Mouse (Mus musculus) gastrocnemius, postnatal 14 days (tissue): Measurements from ENCODE around the gene Macrod2. TPM values are rescaled to one million over a fixed set of nuclear protein-coding genes. Genes with fewer than 3 reads are reported as not detected.
A peak's percentile ranks its signal among the peaks of the same experiment; 100 is the strongest.

ENCODE experiments used
- DNase-seq: peaks from one replicate; pipeline ENCODE4 v3.0.0; 2021; ENCODE audit warnings: mixed read lengths
- intact Hi-C: fragments of 180-260 bp; cut with DNase I; formaldehyde crosslinking; loops from one replicate; pipeline ENCODE4 v1.15.1; 2025; ENCODE audit warnings: low total_unique reads
- total RNA-seq, 2 experiments: library from RNA; stranded (reverse); gene quantifications; 2 replicates each; pipeline ENCODE4 v1.2.3; 2021

Gene Macrod2
- total RNA-seq, 2 experiments from 2014 or later = 12.2 to 15.3 TPM

GRCm38 (mm10) chr2:141323956-141324460 lies 928.9 kb downstream of the Macrod2 start:
- intact Hi-C loops = no loop called here
- DNase-seq = no peak

GRCm38 (mm10) chr2:141327296-141327695 lies 932.2 kb downstream of the Macrod2 start:
- DNase-seq = no peak
- intact Hi-C loops = no loop called here

DNA sequence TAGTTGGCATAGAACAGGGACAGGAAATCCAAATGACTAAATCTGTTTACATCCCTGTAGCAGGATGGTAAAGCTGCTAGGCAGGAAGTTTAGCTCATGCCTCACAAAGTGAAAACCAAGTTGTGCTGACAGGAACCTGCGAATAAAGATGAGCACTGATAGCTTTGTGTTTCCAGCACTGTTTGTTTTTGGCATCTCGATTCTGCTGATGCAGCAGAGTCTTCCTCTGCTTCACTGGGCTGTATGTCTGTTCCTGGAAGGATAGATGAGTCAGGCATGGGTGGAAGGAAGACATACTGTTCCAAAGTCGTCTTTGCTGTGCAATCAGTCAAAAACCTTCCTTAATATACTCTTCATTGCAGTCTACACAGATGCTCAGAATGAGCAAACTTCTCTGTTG lies 942.6 kb downstream of the Macrod2 start:
- intact Hi-C loops = no loop called here
- no peak for DNase-seq

- DNase-seq = no peak
- intact Hi-C loops = no loop called here
Observed at GRCm38 (mm10) chr2:141343988-141344535, 949.0 kb downstream of the Macrod2 start.

DNA sequence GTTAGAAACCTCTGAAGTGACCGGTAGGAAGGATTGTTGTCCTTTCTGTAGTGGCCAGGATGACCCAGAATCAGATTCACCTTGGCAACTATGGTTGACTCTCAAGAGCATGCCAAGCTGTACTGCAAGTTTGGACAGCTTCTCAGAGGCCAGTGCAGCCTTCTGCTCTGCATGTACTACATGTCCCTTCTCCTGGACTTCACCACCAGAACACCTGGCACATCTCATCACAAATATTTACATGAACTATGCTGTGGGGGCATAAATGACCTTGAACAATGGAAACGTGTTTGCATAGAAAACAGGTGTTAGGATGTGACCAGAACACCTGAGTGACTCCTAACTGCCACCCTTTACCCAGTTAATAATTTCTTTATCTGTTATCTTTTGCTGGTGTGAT lies 957.5 kb downstream of the Macrod2 start:
- intact Hi-C loops = no loop called here
- no peak for DNase-seq

- no peak for DNase-seq
- intact Hi-C loops = no loop called here
Observed at GRCm38 (mm10) chr2:141388632-141389031, 993.5 kb downstream of the Macrod2 start.

DNA sequence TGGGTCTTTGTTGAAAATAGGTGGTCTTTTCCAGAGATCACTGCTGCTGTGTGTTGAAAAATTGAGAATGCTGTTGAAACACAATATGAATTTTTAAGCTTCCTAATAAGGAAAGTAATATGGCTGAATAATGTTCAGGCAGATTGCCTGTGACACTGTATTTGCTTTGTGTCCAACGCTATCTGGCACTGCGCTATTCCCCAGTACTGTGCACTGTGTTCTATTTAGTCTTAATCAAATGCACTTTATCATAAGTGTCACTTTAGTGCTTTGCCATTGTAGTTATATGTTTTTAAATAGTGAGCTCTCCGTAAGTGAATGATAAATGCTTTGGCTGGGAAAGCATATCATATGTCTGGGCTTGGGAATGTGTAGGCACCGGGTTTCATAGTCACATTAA lies 996.1 kb downstream of the Macrod2 start:
- intact Hi-C loops = no loop called here
- DNase-seq = no peak

DNA sequence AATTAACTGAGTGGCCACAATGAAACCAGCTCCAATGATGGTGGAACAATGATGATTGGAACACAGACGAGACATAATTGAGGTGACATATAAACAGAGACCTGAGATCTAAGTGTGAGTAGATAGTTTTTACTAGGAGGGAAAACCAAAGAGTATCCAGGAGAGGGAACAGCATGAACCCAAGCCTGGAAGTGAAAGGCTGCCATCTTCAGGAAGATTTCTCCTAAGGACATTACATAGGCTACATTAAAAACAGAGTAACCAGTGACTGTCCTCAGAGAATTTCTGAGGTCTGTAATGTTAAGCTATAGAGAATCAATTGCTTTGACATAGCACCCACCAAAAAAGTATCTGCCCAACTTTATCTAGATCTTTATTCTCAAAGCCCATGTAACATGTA lies 999.7 kb downstream of the Macrod2 start:
- no peak for DNase-seq
- intact Hi-C loops = no loop called here

DNA sequence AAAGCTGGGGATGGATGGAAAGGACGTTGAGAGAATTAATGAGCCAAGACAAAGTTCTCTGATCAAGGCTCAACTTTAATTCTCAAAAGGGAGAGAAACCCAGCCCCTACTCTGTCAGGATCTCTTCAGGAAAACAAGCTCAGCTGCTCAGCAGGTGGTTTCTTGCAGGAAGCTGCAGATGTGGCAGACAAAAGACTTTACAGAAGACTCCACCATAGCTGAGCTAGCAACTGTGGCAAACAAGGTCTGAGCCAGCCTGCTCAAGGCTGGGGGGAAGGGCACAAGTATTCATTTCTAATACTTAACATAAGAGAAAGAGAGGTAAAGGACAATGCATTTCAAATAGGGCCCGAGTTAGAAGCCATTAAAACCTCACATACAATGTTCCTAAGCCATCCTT lies 1013.7 kb downstream of the Macrod2 start:
- intact Hi-C loops = no loop called here
- DNase-seq = no peak

GRCm38 (mm10) chr2:141416436-141416835 lies 1021.3 kb downstream of the Macrod2 start:
- DNase-seq = no peak
- intact Hi-C loops = no loop called here

GRCm38 (mm10) chr2:141416855-141417544 lies 1021.9 kb downstream of the Macrod2 start:
- DNase-seq = no peak
- intact Hi-C loops = no loop called here

DNA sequence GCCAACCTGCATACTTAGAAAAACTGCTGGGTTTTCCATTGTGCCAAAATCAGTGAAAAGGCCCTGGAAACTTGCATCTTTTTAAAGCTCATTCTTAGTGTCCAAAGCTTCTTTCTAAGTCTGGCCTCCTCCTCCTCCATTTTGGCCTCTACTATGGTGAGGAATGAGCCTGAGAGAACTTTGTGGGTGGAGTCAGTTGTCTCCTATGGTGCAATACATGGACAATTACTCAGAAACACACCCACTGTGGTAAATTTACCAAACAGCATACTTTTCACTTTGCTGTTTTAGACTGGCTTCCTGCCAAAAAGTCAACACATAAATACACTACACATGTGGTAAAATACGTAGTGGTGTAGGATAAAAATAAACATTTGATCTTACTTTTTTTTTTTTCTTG lies 1024.7 kb downstream of the Macrod2 start:
- DNase-seq = no peak
- intact Hi-C loops = no loop called here

- DNase-seq = no peak
- intact Hi-C loops = no loop called here
Observed at GRCm38 (mm10) chr2:141434084-141434483, 1039.0 kb downstream of the Macrod2 start.

DNA sequence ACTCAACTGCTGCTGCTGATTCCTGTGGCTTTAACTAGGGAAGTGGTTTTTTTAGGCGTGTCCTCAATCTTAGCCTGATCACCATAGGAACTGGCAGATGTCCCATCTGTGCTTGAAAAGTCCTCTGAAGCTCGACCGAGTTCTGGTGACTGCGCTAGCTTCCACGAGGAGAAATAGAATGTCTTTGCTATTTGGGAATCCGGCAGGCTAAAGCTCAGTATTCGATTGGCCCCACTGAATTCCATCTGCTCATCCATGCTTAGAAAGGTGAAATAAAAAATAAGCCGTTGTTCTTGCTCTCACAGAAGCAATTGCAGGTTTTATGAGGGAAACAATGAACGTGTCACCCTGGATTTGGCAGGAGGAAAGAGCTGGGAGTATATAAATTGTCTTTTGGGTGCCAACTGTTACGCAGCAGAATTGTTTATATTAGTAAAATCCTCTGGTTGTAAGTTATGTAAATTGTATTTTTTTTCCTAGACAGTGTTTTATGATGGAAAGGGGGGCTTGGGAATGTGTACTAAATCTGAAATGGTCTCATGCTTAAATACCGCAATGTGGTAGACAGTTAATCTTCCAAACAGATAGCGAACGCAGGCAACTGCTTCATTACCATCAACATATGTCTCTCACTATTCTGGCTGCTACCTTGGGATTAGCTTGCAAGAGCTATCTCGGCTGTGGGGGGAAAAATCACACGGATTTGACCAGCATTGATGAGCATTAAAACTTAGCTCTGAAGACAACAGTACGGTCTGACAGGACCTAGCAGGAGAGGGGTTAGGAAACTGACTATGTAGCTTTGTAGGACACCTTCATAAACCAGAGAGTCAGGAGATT lies 1039.8 kb downstream of the Macrod2 start:
- peak; percentile 18 for DNase-seq
- intact Hi-C loops = no loop called here

DNA sequence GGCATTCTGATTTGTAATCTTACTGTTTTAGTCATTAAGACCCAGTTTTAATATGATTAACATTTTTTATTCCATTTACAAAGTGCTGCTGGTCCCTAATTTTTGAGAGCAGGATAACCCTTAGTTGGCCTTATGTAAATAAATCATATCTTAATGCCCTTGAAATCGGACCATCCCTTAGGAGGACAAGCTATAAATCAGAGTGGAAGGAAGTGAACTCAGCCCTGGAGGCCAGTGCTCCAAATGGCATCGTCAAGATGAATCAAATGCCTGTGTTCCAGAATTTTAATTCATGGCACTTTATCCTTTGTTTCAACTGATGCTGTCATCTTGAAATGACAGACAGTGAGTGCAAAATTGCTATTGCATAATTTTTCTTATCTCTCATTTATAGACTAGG lies 1046.8 kb downstream of the Macrod2 start:
- no peak for DNase-seq
- intact Hi-C loops = no loop called here

GRCm38 (mm10) chr2:141449078-141449680 lies 1054.1 kb downstream of the Macrod2 start:
- no peak for DNase-seq
- intact Hi-C loops = no loop called here

DNA sequence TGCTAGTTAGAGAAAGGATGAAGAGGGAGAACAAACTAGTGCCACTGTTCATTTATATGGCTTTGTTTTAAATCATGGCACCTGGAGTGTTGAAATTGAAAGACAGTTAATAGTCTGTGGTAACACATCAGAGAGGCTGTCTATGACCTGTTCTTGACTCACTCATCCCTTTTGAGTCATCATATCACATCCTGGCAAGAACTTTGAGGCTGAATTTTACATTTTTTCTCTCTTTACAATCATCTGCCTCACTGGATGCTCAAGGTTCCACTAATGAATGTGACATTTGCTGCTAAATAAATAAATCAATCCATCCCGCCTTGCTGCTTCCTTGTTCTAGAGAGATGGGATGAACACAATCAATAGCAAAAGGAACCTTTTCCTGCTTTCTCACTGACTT lies 1068.8 kb downstream of the Macrod2 start:
- no peak for DNase-seq
- intact Hi-C loops = no loop called here

DNA sequence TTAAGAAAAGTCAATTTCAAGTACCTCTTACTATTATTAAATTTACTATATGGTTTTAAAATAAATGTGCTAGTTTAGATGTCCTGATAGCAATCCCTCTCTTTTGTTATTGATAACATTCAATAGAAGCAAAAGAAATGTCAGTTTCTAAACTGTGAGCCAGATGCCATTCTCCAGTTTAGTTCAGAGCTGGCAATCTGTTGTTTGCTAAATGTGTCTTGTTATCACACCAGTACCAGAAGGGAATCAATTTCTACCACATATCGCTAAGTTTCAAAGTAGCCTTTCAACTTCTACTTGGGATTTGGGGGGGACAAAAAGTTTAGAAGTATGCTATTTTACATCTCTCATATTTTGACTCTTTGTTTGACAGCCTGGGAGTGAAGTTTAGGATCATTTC lies 1077.7 kb downstream of the Macrod2 start:
- intact Hi-C loops = no loop called here
- no peak for DNase-seq

- intact Hi-C loops = no loop called here
- DNase-seq = no peak
Observed at GRCm38 (mm10) chr2:141477585-141477984, 1082.5 kb downstream of the Macrod2 start.

GRCm38 (mm10) chr2:141490518-141490917 lies 1095.4 kb downstream of the Macrod2 start:
- intact Hi-C loops = no loop called here
- DNase-seq = no peak
